Mouse (Mus musculus): Measurements from ENCODE around the gene Shb. TPM values are rescaled to one million over a fixed set of nuclear protein-coding genes. Genes with fewer than 3 reads are reported as not detected.

Shb gene
- polyA plus RNA-seq, 1 experiment: 46.3 TPM

GRCm38 (mm10) chr4:45520375-45520774 lies 11.9 kb downstream of the Shb start:
- TF ChIP-seq MYOG (IDR thresholded peaks at IDR 0.05; ENCODE audit: control insufficient read depth in 1 of 3, insufficient read depth in 1 of 3, insufficient read length in 2 of 3, low read depth in 2 of 3) (no peak), CEBPB (IDR thresholded peaks at IDR 0.05; ENCODE audit: insufficient read depth, poor library complexity, severe bottlenecking) (no peak), TCF3 (IDR thresholded peaks at IDR 0.05; ENCODE audit: insufficient read length, low read depth) (no peak), TCF12 (IDR thresholded peaks at IDR 0.05; ENCODE audit: insufficient read depth, poor library complexity, severe bottlenecking) (no peak), E2F4 (IDR thresholded peaks at IDR 0.05; ENCODE audit: insufficient read depth) (no peak), USF1 (IDR thresholded peaks at IDR 0.05; ENCODE audit: low read depth) (no peak)
- H3K4me2 ChIP-seq (ENCODE audit: low read depth): no peak overlapping the region
- H3ac ChIP-seq (ENCODE audit: control insufficient read depth, insufficient read length): no peak overlapping the region
- H3K27me3 ChIP-seq (ENCODE audit: control insufficient read depth, insufficient read depth, insufficient read length): no peaks in the 10 kb centered on the region
- H3K36me3 ChIP-seq (ENCODE audit: control insufficient read depth, insufficient read depth): peaks cover 12% of the 10 kb centered on the region
- H3K4me3 ChIP-seq: no peak overlapping the region
- H3K79me2 ChIP-seq (ENCODE audit: control insufficient read depth, insufficient read depth): peaks cover 99% of the 10 kb centered on the region

GRCm38 (mm10) chr4:45517399-45517798 lies 14.9 kb downstream of the Shb start:
- peaks cover 12% of the 10 kb centered on the region for H3K36me3 ChIP-seq (ENCODE audit: control insufficient read depth, insufficient read depth)
- no peak overlapping the region for H3K4me3 ChIP-seq
- TF ChIP-seq SRF (IDR thresholded peaks at IDR 0.05; ENCODE audit: control insufficient read depth, insufficient read length, low read depth) (no peak), TCF12 (IDR thresholded peaks at IDR 0.05; ENCODE audit: insufficient read depth, poor library complexity, severe bottlenecking) (no peak), USF1 (IDR thresholded peaks at IDR 0.05; ENCODE audit: low read depth) (no peak), POLR2A (IDR thresholded peaks at IDR 0.05; ENCODE audit: insufficient read length, low read depth) (no peak), REST (IDR thresholded peaks at IDR 0.05; ENCODE audit: insufficient read depth, insufficient read length) (no peak), POLR2AphosphoS2 (IDR thresholded peaks at IDR 0.05; ENCODE audit: insufficient read length, low read depth) (no peak), MYOD1 (IDR thresholded peaks at IDR 0.05; ENCODE audit: control insufficient read depth in 1 of 3, insufficient read length in 2 of 3, low read depth in 2 of 3) (no peak), TCF3 (IDR thresholded peaks at IDR 0.05; ENCODE audit: insufficient read length, low read depth) (no peak), CEBPB (IDR thresholded peaks at IDR 0.05; ENCODE audit: insufficient read depth, poor library complexity, severe bottlenecking) (no peak), MYOG (IDR thresholded peaks at IDR 0.05; ENCODE audit: control insufficient read depth in 1 of 3, insufficient read depth in 1 of 3, insufficient read length in 2 of 3, low read depth in 2 of 3) (no peak), MAX (IDR thresholded peaks at IDR 0.05; ENCODE audit: low read depth) (no peak), E2F4 (IDR thresholded peaks at IDR 0.05; ENCODE audit: insufficient read depth) (no peak)
- H3K79me2 ChIP-seq (ENCODE audit: control insufficient read depth, insufficient read depth): peaks cover 88% of the 10 kb centered on the region
- no peaks in the 10 kb centered on the region for H3K27me3 ChIP-seq (ENCODE audit: control insufficient read depth, insufficient read depth, insufficient read length)
- no peak overlapping the region for H3K4me2 ChIP-seq (ENCODE audit: low read depth)
- H3ac ChIP-seq (ENCODE audit: control insufficient read depth, insufficient read length): no peak overlapping the region

- H3K79me2 ChIP-seq (ENCODE audit: control insufficient read depth, insufficient read depth): peaks cover 88% of the 10 kb centered on the region
- no peak overlapping the region for H3K4me2 ChIP-seq (ENCODE audit: low read depth)
- peaks cover 7% of the 10 kb centered on the region for H3K36me3 ChIP-seq (ENCODE audit: control insufficient read depth, insufficient read depth)
- H3K4me3 ChIP-seq: no peak overlapping the region
- H3K27me3 ChIP-seq (ENCODE audit: control insufficient read depth, insufficient read depth, insufficient read length): no peaks in the 10 kb centered on the region
- no peak overlapping the region for H3ac ChIP-seq (ENCODE audit: control insufficient read depth, insufficient read length)
- peak; percentile 52 to 92 (median 61) for TF ChIP-seq MYOD1 (IDR thresholded peaks at IDR 0.05; ENCODE audit: control insufficient read depth in 1 of 3, insufficient read length in 2 of 3, low read depth in 2 of 3)
- TF ChIP-seq TCF3 (IDR thresholded peaks at IDR 0.05; ENCODE audit: insufficient read length, low read depth): peak; percentile 59
- peak in 2 of 3 experiments; percentile 69 to 87 for TF ChIP-seq MYOG (IDR thresholded peaks at IDR 0.05; ENCODE audit: control insufficient read depth in 1 of 3, insufficient read depth in 1 of 3, insufficient read length in 2 of 3, low read depth in 2 of 3)
- no peak for TF ChIP-seq USF1 (IDR thresholded peaks at IDR 0.05; ENCODE audit: low read depth)
- no peak for TF ChIP-seq CEBPB (IDR thresholded peaks at IDR 0.05; ENCODE audit: insufficient read depth, poor library complexity, severe bottlenecking)
These were observed 16.4 kb downstream of the Shb start for GRCm38 (mm10) chr4:45515894-45516293.

- H3K27me3 ChIP-seq (ENCODE audit: control insufficient read depth, insufficient read depth, insufficient read length): no peaks in the 10 kb centered on the region
- TF ChIP-seq MYOG (IDR thresholded peaks at IDR 0.05; ENCODE audit: control insufficient read depth in 1 of 3, insufficient read depth in 1 of 3, insufficient read length in 2 of 3, low read depth in 2 of 3) (no peak), USF1 (IDR thresholded peaks at IDR 0.05; ENCODE audit: low read depth) (no peak), MYOD1 (IDR thresholded peaks at IDR 0.05; ENCODE audit: control insufficient read depth in 1 of 3, insufficient read length in 2 of 3, low read depth in 2 of 3) (no peak)
These were observed 17.9 kb downstream of the Shb start for GRCm38 (mm10) chr4:45514406-45514805.

GRCm38 (mm10) chr4:45513791-45514293 lies 18.4 kb downstream of the Shb start:
- Histone ChIP-seq H3K4me3 (no peak overlapping the region), H3K36me3 (ENCODE audit: control insufficient read depth, insufficient read depth) (no peaks in the 10 kb centered on the region), H3K27me3 (ENCODE audit: control insufficient read depth, insufficient read depth, insufficient read length) (no peaks in the 10 kb centered on the region), H3K79me2 (ENCODE audit: control insufficient read depth, insufficient read depth) (peaks cover 86% of the 10 kb centered on the region), H3ac (ENCODE audit: control insufficient read depth, insufficient read length) (no peak overlapping the region), H3K4me2 (ENCODE audit: low read depth) (peak overlapping the region; percentile 91)
- TF ChIP-seq SRF (IDR thresholded peaks at IDR 0.05; ENCODE audit: control insufficient read depth, insufficient read length, low read depth) (peak; percentile 37), POLR2AphosphoS2 (IDR thresholded peaks at IDR 0.05; ENCODE audit: insufficient read length, low read depth) (no peak), MYOG (IDR thresholded peaks at IDR 0.05; ENCODE audit: control insufficient read depth in 1 of 3, insufficient read depth in 1 of 3, insufficient read length in 2 of 3, low read depth in 2 of 3) (peak in 1 of 3 experiments; percentile 66), CEBPB (IDR thresholded peaks at IDR 0.05; ENCODE audit: insufficient read depth, poor library complexity, severe bottlenecking) (0 out of 2 replicates have a peak, but pooled peaks have one; percentile 24), MYOD1 (IDR thresholded peaks at IDR 0.05; ENCODE audit: control insufficient read depth in 1 of 3, insufficient read length in 2 of 3, low read depth in 2 of 3) (peak in 1 of 3 experiments; percentile 73), POLR2A (IDR thresholded peaks at IDR 0.05; ENCODE audit: insufficient read length, low read depth) (peak; percentile 20)

More at GRCm38 (mm10) chr4:45514406-45514805, 17.9 kb downstream of the Shb start:
- Histone ChIP-seq H3ac (ENCODE audit: control insufficient read depth, insufficient read length) (no peak overlapping the region), H3K79me2 (ENCODE audit: control insufficient read depth, insufficient read depth) (peaks cover 86% of the 10 kb centered on the region), H3K36me3 (ENCODE audit: control insufficient read depth, insufficient read depth) (no peaks in the 10 kb centered on the region), H3K4me3 (no peak overlapping the region), H3K4me2 (ENCODE audit: low read depth) (peak overlapping the region; percentile 91)

Data from myocyte (in vitro differentiated cells).